Mouse (Mus musculus) left cerebral cortex, adult 2 months (tissue): ENCODE data around the gene Mapk10. TPM values are rescaled to one million over a fixed set of nuclear protein-coding genes. Genes with fewer than 3 reads are reported as not detected.

ENCODE experiments used
- DNase-seq, 2 experiments: peaks; one replicate each; pipeline ENCODE4 v3.0.0; 2021 to 2022; ENCODE audit warnings: low spot score in 2 of 2, mixed read lengths in 1 of 2; ENCODE audit errors: extremely low spot score in 1 of 2
- H3K27ac ChIP-seq: fragments of 200-600 bp; 2 replicates; pipeline ENCODE4 v1.8.1; 2022
- H3K4me3 ChIP-seq: fragments of 200-600 bp; 2 replicates; pipeline ENCODE4 v1.8.1; 2022
- CTCF ChIP-seq: fragments of 200-600 bp; IDR thresholded peaks from 2 replicates; pipeline ENCODE4 v1.8.1; 2022; ENCODE audit warnings: antibody characterized with exemption, mild to moderate bottlenecking, moderate library complexity
- intact Hi-C: fragments of 180-260 bp; cut with DNase I; formaldehyde crosslinking; loops from one replicate; pipeline ENCODE4 v1.15.1; 2025
- total RNA-seq, 2 experiments: library from RNA; stranded (reverse); gene quantifications; 2 replicates each; pipeline ENCODE4 v1.2.3; 2021

Mapk10 gene
- total RNA-seq, 2 experiments from 2014 or later: 475 to 532 TPM

DNA sequence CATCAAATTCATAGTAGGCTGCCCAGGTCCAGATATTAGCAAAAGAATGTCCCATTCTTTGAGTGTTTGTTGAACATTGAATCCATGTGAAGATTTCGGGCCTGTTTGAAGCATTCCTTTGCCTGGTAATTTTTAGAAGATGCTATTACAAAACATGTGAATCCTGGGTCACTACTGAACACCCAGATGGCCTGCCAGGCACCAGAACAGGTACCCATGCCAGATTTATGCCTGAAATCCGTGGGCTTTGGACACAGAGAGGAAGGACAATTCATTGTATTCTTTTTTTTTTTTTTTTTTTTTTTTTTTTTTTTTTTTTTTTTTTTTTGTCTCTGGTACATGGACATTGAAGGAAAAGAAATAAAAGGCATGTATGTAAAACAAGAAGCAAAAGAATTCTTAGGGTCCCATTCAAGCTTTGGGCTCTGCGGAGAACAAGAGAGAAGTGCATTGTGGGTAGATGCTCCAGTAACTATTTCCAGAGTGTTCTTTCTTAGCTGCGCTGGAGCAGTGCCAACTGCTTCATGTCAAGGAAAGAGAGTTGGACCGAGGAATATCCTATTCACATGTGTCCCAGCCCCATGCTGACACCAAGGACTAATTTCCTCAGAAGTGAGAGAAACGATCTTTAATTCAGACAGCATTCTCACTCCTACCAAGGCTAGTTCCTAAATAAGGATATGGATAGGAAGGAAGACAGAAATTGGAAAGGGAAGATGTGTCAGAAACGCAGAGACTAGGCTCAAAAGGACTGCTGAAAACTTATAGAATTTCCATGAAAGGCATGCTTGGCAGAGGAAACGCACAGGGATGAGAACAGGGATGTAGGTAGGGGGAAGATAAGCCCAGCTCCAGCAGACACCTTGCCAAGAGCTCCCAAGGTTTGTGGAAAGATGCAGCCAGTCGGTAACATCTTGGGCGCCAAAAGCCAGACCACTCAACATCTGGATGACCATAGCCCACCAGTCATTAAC, 105.4 kb downstream of the Mapk10 start:
- H3K27ac ChIP-seq: peak overlapping the region; percentile 78
- no peak for TF ChIP-seq CTCF
- intact Hi-C loops: no loop called here
- no peak overlapping the region for H3K4me3 ChIP-seq
- no peak for DNase-seq

DNA sequence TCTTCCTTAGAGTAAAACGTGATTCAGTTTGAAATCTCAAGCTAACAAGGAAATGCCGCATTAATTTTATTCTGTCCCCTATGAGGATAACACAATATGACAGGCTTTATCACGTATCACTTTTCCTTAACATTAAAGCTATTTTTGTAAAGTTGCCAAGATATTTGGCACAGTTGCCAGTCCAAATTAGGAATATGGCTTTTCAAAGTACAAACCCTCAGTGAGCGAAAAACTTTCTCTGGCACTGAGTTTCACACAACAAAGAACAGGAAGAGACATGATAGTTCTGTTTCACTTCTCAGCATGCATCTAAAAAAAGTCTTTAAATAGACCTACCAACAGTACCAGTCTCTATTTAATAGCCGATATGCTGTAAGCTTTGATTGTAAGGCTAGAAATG, 107.1 kb downstream of the Mapk10 start:
- no peak for DNase-seq

DNA sequence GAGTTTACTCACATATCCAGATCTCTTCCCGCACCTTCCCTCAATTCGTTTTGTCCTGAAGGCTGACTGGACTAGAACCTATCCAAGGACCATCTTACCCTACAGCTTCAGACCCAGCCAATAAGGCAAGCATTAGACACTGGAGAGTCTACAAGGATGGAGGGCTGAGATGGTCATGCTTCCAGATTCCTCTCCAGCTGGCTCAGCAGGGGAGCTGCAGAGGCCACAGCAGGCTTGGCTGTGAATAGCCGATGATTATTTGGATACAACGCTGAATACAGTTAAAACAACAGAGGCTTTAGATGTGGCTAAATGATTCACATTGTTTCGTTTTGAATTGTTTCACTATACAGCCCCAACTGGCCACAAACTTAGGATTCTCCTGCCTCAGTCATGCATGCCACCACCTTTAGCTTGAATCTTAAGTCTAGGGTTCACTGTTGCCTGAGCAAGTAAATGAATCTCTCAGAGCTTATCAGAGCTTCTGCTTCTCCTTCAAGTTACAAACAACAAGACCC, 108.2 kb downstream of the Mapk10 start:
- intact Hi-C loops: no loop called here
- TF ChIP-seq CTCF: no peak
- Histone ChIP-seq H3K27ac (peak overlapping the region; percentile 53; the same call in 1 of the 2 replicates), H3K4me3 (no peak overlapping the region)
- DNase-seq: no peak

More for the DNA sequence above, 107.1 kb downstream of the Mapk10 start:
- intact Hi-C loops: no loop called here
- no peak for TF ChIP-seq CTCF
- Histone ChIP-seq H3K27ac (peak overlapping the region; percentile 24; the same call in 1 of the 2 replicates), H3K4me3 (no peak overlapping the region)

DNA sequence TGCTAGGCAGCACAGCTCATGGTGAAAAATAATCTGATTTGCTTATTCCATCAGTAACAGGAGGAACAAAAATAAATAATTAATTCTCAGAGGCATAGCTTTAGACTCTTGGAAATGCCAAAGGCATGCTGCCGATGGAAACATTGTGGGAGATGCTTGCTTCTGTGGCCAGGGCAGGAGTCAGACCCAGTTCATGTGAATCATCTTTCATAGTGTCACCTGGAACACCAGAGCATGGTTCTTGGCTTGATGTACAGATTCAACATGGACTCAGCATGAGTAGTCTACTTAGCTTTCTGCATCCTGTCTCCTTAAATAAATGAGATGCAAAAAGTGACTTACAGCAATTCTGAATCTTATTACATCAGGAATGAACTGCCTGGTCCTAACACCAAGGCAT, 109.0 kb downstream of the Mapk10 start:
- Histone ChIP-seq H3K27ac (peak overlapping the region; percentile 50), H3K4me3 (no peak overlapping the region)
- TF ChIP-seq CTCF: no peak
- DNase-seq: no peak
- intact Hi-C loops: no loop called here

DNA sequence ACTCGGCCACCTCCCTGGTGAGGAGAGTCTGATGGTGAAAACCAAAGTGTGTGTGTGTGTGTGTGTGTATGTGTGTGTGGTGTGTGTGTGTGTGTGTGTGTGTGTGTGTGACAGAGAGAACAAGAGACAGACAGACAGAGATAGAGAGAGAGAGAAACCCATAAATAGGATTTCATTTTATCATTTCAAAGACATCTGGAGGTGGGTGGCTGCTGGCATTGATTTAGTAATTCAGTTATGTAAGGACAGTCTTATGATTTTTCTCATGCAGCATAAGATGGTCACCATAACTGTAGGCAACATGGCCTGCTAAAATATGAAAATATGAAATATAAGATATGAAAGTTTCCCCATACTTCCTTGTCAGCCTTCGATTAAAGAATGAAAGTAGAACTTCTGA, 117.0 kb downstream of the Mapk10 start:
- H3K4me3 ChIP-seq: no peak overlapping the region
- no peak for TF ChIP-seq CTCF
- DNase-seq: no peak
- intact Hi-C loops: loop anchor here (5.0 kb wide), 1 partner anchor 73 kb away; no protein-coding TSS in a partner anchor
- H3K27ac ChIP-seq: peak overlapping the region; percentile 91

DNA sequence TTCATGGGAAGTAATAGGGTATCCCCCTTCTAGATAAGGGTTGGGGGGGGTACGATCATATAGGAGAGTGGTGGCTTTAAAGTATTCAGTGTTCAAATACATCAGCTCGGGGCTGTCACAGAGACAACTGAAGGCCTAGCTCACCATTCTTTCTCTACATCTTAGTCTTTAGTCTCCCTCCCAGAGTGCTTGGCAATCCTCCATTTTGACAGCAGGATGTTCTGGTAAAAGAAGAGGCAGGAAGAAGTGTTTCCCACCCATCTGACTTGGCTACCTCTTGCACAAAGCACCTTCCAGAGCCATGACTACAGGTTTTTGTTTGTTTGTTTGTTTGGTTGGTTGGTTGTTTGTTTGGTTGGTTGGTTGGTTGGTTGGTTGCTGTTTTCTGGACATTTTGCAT, 125.3 kb downstream of the Mapk10 start:
- no peak for TF ChIP-seq CTCF

DNA sequence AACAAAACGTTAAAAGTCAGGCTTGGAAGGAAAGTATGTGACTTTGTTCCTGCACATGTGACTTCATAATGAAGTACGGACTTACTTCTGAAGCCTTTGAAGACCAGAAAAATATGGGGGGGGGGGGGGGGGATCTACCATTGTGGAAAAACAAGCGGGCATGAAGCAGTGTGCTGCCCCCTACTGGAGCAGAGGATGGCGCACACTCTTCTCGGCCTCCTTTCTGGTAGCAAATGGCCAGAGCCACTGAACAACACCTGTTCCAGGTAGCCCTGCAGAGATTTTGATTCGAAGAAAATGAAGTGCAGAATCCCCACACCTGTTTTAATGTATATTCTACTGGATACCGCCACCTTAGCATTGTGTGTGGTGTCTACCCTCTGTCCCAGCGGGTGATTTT, 135.7 kb downstream of the Mapk10 start:
- no peak for DNase-seq
- TF ChIP-seq CTCF: peak; percentile 42
- intact Hi-C loops: no loop called here
- Histone ChIP-seq H3K4me3 (no peak overlapping the region), H3K27ac (no peak overlapping the region)

More for the DNA sequence above, 125.3 kb downstream of the Mapk10 start:
- intact Hi-C loops: no loop called here
- H3K27ac ChIP-seq: no peak overlapping the region
- DNase-seq: no peak
- H3K4me3 ChIP-seq: no peak overlapping the region

DNA sequence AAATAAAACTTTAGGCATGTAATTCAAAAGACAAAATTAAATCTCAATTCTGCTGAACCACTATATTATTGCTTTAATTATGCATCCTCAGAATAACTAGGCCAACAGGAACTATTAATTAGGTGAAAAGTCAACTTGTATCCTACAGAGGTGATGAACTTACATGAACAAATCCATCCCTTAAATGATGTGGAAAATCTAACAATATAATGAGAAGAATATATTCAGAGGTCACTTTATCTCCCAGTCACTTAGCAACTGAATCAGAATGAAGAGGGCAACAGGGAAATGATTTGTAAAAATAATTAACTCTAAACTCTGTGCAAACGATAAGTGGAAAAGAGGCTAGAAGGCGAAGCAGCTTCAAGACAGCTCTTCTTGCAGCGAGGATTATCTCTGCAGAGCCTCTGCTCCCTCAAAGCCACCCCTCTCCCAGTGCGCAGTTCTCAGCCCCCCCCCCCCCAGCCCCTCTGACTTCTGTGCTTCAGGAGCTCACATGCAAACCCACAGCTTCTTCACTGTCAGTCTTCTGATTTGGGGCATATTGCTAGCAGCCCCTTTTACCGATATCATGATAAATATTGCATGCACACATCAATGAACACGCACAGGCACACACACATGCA, 138.8 kb downstream of the Mapk10 start:
- Histone ChIP-seq H3K4me3 (no peak overlapping the region), H3K27ac (no peak overlapping the region)
- DNase-seq: no peak
- TF ChIP-seq CTCF: no peak
- intact Hi-C loops: no loop called here

DNA sequence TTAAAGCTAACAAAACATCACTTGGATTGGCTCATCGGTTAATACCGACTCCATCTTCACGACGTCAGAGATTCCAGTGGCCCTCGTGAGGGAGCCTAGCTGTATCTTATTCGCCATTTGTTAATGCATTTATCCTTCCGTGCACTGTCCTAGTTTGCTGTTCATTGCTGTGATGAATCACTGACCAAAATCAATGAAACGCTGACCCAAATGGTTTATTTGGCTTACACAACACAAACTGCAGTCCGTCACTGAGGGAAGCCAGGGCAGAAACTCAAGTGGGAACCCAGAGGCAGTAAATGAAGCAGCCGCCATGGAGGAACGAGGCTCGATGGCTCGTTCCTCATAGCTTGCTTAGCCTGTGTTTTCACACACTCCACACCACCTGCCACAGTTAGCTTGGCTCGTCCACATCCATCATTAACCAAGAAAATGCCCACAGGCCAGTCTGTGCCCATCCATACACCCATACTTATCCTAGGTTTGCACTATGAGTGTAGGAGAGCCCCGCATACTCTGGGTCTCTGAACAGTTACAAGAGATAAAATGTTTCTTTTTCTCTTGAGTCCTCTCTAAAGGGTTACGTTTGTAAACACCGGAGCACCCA, 140.0 kb downstream of the Mapk10 start:
- no peak overlapping the region for H3K27ac ChIP-seq
- no peak for TF ChIP-seq CTCF
- DNase-seq: no peak
- intact Hi-C loops: no loop called here
- no peak overlapping the region for H3K4me3 ChIP-seq

DNA sequence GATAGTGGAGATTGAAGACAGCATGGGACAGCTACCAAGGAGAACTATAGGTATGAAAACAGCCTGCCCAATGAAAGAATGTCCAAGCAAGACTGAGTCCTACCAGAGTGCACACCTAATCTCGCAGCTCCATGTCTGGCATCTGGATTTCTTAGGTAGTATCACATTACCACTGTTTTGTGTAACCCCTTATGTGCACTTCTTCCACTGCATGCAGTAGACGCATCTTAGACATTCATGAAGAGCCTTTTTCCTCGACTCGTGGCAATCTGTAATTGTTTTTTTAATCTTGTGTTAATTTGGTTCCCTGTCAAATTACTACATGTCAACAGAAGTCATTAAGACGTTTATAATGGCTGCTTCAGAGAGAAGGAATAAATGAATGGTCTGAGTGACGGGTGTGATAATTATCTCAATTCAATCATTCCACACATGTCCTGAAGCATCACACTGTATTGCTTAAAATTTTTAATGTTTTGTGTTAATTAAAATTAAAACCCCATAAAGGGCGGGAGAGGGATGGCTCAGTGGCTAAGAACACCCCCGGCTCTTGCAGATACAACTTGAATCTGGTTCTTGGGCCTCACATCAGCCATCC, 160.7 kb downstream of the Mapk10 start:
- Histone ChIP-seq H3K4me3 (no peak overlapping the region), H3K27ac (no peak overlapping the region)
- DNase-seq: no peak
- intact Hi-C loops: no loop called here
- no peak for TF ChIP-seq CTCF

DNA sequence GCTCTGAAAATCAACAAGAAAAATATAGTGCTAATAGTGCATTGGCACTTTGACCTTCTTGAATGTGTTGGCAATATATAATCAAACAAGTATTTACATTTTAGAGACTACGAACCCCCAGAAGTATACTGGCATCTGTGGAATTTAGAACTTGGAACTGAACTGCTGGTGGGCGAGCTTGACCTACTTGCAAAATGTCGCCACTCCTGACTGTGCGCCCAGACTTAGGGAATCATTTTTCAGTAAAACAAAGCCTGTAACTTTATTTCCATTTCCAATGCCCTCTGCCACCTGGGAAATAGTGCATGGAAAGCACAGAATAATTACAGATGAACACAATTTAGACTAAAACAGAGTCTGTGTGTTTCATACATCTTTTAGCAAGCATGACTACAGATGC, 163.1 kb downstream of the Mapk10 start:
- no peak for TF ChIP-seq CTCF
- Histone ChIP-seq H3K4me3 (no peak overlapping the region), H3K27ac (no peak overlapping the region)
- no peak for DNase-seq
- intact Hi-C loops: no loop called here
